Mouse (Mus musculus): ENCODE measurements at regions not wholly inside any gene's neighbourhood (a gene's known extent, or its start where the extent isn't known, plus 50 kb on each side); places are given as distances from the start of the nearest gene placed in this dataset.

DNA sequence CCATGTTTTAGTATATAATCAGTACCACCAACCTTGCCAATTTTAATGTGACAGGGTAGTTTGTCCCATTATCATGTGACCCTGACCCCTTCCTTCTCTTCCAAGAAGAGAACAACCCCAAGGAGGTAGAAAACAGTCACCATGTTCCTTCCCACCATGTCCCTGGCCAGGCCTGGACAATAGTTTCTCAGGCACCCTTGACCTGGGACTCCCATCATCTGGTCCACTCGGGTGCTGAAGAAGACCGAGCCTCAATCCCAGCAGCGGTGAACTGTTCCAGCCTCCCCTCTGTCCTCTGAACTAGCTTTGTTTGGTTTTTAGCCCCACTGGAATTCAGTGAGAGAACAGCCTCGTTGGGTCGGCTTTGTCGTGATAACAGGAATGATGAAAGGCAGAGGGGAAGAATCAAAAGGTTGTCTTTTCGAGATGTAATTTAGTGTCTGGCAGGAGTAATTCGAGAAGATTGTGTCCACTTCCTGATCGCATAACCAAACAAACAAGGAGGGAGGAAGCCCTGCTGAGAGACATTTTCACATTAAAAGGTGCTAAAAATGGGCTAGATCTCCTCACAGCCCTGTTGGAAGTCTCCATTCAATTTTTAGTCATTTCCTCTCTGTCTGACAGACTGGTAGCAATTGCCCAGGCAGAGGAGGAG lies 77.2 kb downstream of the Barhl2 start:
- TF ChIP-seq CTCF (IDR thresholded peaks at IDR 0.05; ENCODE audit: low read depth) (no peak), EP300 (optimal IDR thresholded peaks at IDR 0.05) (no peak)
